Comparison of ENCODE assay signal across 17 mouse cellular contexts in genomic region chr16:55540336-55541015, GRCm38 (mm10).
"Had no signal": no experiment of that assay in that cellular context is flagged by ENCODE, and none has a peak within 500 bp of the region (broad histone marks: within the 10 kb centered on the region; RNA-seq: fewer than 3 reads in every experiment).

No protein-coding gene starts in this region.

- H3K27ac ChIP-seq: left cerebral cortex, adult 2 months; liver, embryonic 13.5 days; macrophage; neural tube, embryonic 12.5 days; neural tube, embryonic 15.5 days; stomach, postnatal 0 days had no signal

- DNase-seq: kidney, adult 18-20 months; kidney, adult 9 months; kidney, postnatal 36 days; liver, embryonic 13.5 days; lung, adult 2 months; midbrain, embryonic 14.5 days; right cerebral cortex, adult 18-20 months; right cerebral cortex, postnatal 14 days; right cerebral cortex, postnatal 4 days; thymus, adult 2 months; thymus, postnatal 14 days had no signal

- H3K36me3 ChIP-seq: liver, embryonic 13.5 days; neural tube, embryonic 12.5 days; neural tube, embryonic 15.5 days had no signal

- H3K9ac ChIP-seq: liver, embryonic 13.5 days; neural tube, embryonic 12.5 days; neural tube, embryonic 15.5 days had no signal

- H3K4me3 ChIP-seq: left cerebral cortex, adult 2 months; liver, embryonic 13.5 days; neural tube, embryonic 12.5 days; neural tube, embryonic 15.5 days had no signal

- H3K4me2 ChIP-seq: liver, embryonic 13.5 days; neural tube, embryonic 12.5 days; neural tube, embryonic 15.5 days had no signal

- H3K27me3 ChIP-seq: liver, embryonic 13.5 days; neural tube, embryonic 12.5 days; neural tube, embryonic 15.5 days had no signal

- H3K4me1 ChIP-seq: liver, embryonic 13.5 days; neural tube, embryonic 12.5 days; neural tube, embryonic 15.5 days had no signal

- H3K9me3 ChIP-seq: liver, embryonic 13.5 days; neural tube, embryonic 12.5 days; neural tube, embryonic 15.5 days had no signal

- ATAC-seq: intestine, embryonic 16.5 days had no signal
